Mouse (Mus musculus) liver, postnatal 0 days (tissue): ENCODE measurements at regions not wholly inside any gene's neighbourhood (a gene's known extent, or its start where the extent isn't known, plus 50 kb on each side); places are given as distances from the start of the nearest gene placed in this dataset.

ENCODE experiments used
- CTCF ChIP-seq: sonication (generic); IDR thresholded peaks from 2 replicates; pipeline ENCODE4 v1.5.1; 2016; ENCODE audit warnings: antibody characterized with exemption, low read depth
- EP300 ChIP-seq: IDR thresholded peaks from 2 replicates; pipeline ENCODE4 v1.6.1; 2016; ENCODE audit warnings: antibody characterized with exemption, low read depth, mild to moderate bottlenecking

GRCm38 (mm10) chr10:116717017-116717643, 135.8 kb upstream of the Cnot2 start:
- no peak for TF ChIP-seq CTCF
- no peak for TF ChIP-seq EP300
